Mouse (Mus musculus): ENCODE results near the gene Ccdc9. TPM values are rescaled to one million over a fixed set of nuclear protein-coding genes. Genes with fewer than 3 reads are reported as not detected.

Gene Ccdc9
- polyA plus RNA-seq, 1 experiment from 2014 or later = 11.3 TPM

GRCm38 (mm10) chr7:16254195-16254594 is 32.4 kb downstream of the Ccdc9 start:
- Histone ChIP-seq H3K9me3 (replicated peaks; ENCODE audit: control insufficient read depth, low read length) (no peaks in the 10 kb centered on the region), H3K4me2 (no peak overlapping the region), H3K27me3 (ENCODE audit: control insufficient read depth, insufficient read depth, low read length) (no peaks in the 10 kb centered on the region), H3K9ac (ENCODE audit: low read depth, low read length) (no peak overlapping the region), H3K27ac (ENCODE audit: low read depth, low read length) (no peak overlapping the region), H3K4me1 (ENCODE audit: control insufficient read depth, insufficient read depth, low read length) (no peaks in the 10 kb centered on the region), H3K36me3 (ENCODE audit: control insufficient read depth, insufficient read depth, low read length) (no peaks in the 10 kb centered on the region), H3K4me3 (ENCODE audit: low read depth, low read length) (no peak overlapping the region)
- ATAC-seq (replicated peaks; ENCODE audit: insufficient number of reproducible peaks, low FRiP score, low TSS enrichment) = no peak
- WGBS (ENCODE audit: insufficient replicate concordance) = 47% methylated on average over 4 of the region's 4 CpGs

GRCm38 (mm10) chr7:16250687-16251086 is 35.9 kb downstream of the Ccdc9 start:
- Histone ChIP-seq H3K4me2 (no peak overlapping the region), H3K9me3 (replicated peaks; ENCODE audit: control insufficient read depth, low read length) (no peaks in the 10 kb centered on the region), H3K4me1 (ENCODE audit: control insufficient read depth, insufficient read depth, low read length) (no peaks in the 10 kb centered on the region), H3K36me3 (ENCODE audit: control insufficient read depth, insufficient read depth, low read length) (no peaks in the 10 kb centered on the region), H3K4me3 (ENCODE audit: low read depth, low read length) (no peak overlapping the region), H3K27ac (ENCODE audit: low read depth, low read length) (no peak overlapping the region), H3K9ac (ENCODE audit: low read depth, low read length) (no peak overlapping the region), H3K27me3 (ENCODE audit: control insufficient read depth, insufficient read depth, low read length) (no peaks in the 10 kb centered on the region)
- WGBS (ENCODE audit: insufficient replicate concordance) = 74% methylated on average over 5 of the region's 5 CpGs
- no peak for ATAC-seq (replicated peaks; ENCODE audit: insufficient number of reproducible peaks, low FRiP score, low TSS enrichment)

GRCm38 (mm10) chr7:16245958-16246357 is 40.6 kb downstream of the Ccdc9 start:
- H3K9ac ChIP-seq (ENCODE audit: low read depth, low read length) = no peak overlapping the region
- H3K27me3 ChIP-seq (ENCODE audit: control insufficient read depth, insufficient read depth, low read length) = no peaks in the 10 kb centered on the region
- no peaks in the 10 kb centered on the region for H3K4me1 ChIP-seq (ENCODE audit: control insufficient read depth, insufficient read depth, low read length)
- no peaks in the 10 kb centered on the region for H3K36me3 ChIP-seq (ENCODE audit: control insufficient read depth, insufficient read depth, low read length)
- no peak overlapping the region for H3K27ac ChIP-seq (ENCODE audit: low read depth, low read length)
- no peak overlapping the region for H3K4me2 ChIP-seq
- no peaks in the 10 kb centered on the region for H3K9me3 ChIP-seq (replicated peaks; ENCODE audit: control insufficient read depth, low read length)
- ATAC-seq (replicated peaks; ENCODE audit: insufficient number of reproducible peaks, low FRiP score, low TSS enrichment) = no peak
- 35% methylated on average over 2 of the region's 4 CpGs for WGBS (ENCODE audit: insufficient replicate concordance)
- H3K4me3 ChIP-seq (ENCODE audit: low read depth, low read length) = no peak overlapping the region

- no peaks in the 10 kb centered on the region for H3K36me3 ChIP-seq (ENCODE audit: control insufficient read depth, insufficient read depth, low read length)
- H3K9ac ChIP-seq (ENCODE audit: low read depth, low read length) = no peak within 1 kb of the TSS
- H3K9me3 ChIP-seq (replicated peaks; ENCODE audit: control insufficient read depth, low read length) = no peaks in the 10 kb centered on the region
- H3K27me3 ChIP-seq (ENCODE audit: control insufficient read depth, insufficient read depth, low read length) = no peaks in the 10 kb centered on the region
- no peak within 1 kb of the TSS for H3K4me3 ChIP-seq (ENCODE audit: low read depth, low read length)
- 0 out of 2 replicates have a peak, but pooled peaks cover 3% of the 10 kb centered on the region for H3K4me1 ChIP-seq (ENCODE audit: control insufficient read depth, insufficient read depth, low read length)
- H3K4me2 ChIP-seq = no peak within 1 kb of the TSS
- no peak within 1 kb of the TSS for H3K27ac ChIP-seq (ENCODE audit: low read depth, low read length)
- 65% methylated on average over 5 of the region's 5 CpGs for WGBS (ENCODE audit: insufficient replicate concordance)
- no peak for ATAC-seq (replicated peaks; ENCODE audit: insufficient number of reproducible peaks, low FRiP score, low TSS enrichment)
Observed at GRCm38 (mm10) chr7:16244067-16244466, 42.5 kb downstream of the Ccdc9 start, which contains the start of gene C5ar2. C5ar2 (minus strand) TSS chr7:16244154.

- Histone ChIP-seq H3K27me3 (ENCODE audit: control insufficient read depth, insufficient read depth, low read length) (no peaks in the 10 kb centered on the region), H3K4me3 (ENCODE audit: low read depth, low read length) (no peak overlapping the region), H3K4me1 (ENCODE audit: control insufficient read depth, insufficient read depth, low read length) (0 out of 2 replicates have a peak, but pooled peaks cover 3% of the 10 kb centered on the region), H3K36me3 (ENCODE audit: control insufficient read depth, insufficient read depth, low read length) (no peaks in the 10 kb centered on the region), H3K9me3 (replicated peaks; ENCODE audit: control insufficient read depth, low read length) (no peaks in the 10 kb centered on the region), H3K9ac (ENCODE audit: low read depth, low read length) (no peak overlapping the region), H3K4me2 (no peak overlapping the region), H3K27ac (ENCODE audit: low read depth, low read length) (no peak overlapping the region)
- 77% methylated on average over 6 of the region's 6 CpGs for WGBS (ENCODE audit: insufficient replicate concordance)
- no peak for ATAC-seq (replicated peaks; ENCODE audit: insufficient number of reproducible peaks, low FRiP score, low TSS enrichment)
Observed at GRCm38 (mm10) chr7:16242198-16242597, 44.4 kb downstream of the Ccdc9 start.

- no peak for ATAC-seq (replicated peaks; ENCODE audit: insufficient number of reproducible peaks, low FRiP score, low TSS enrichment)
- no peak overlapping the region for H3K4me2 ChIP-seq
- no peak overlapping the region for H3K9ac ChIP-seq (ENCODE audit: low read depth, low read length)
- no peak overlapping the region for H3K27ac ChIP-seq (ENCODE audit: low read depth, low read length)
- H3K9me3 ChIP-seq (replicated peaks; ENCODE audit: control insufficient read depth, low read length) = no peaks in the 10 kb centered on the region
- 53% methylated on average over 11 of the region's 11 CpGs for WGBS (ENCODE audit: insufficient replicate concordance)
- H3K36me3 ChIP-seq (ENCODE audit: control insufficient read depth, insufficient read depth, low read length) = no peaks in the 10 kb centered on the region
- H3K27me3 ChIP-seq (ENCODE audit: control insufficient read depth, insufficient read depth, low read length) = no peaks in the 10 kb centered on the region
- H3K4me1 ChIP-seq (ENCODE audit: control insufficient read depth, insufficient read depth, low read length) = 0 out of 2 replicates have a peak, but pooled peaks cover 3% of the 10 kb centered on the region
- H3K4me3 ChIP-seq (ENCODE audit: low read depth, low read length) = no peak overlapping the region
Observed at GRCm38 (mm10) chr7:16241787-16242186, 44.8 kb downstream of the Ccdc9 start.

- H3K4me1 ChIP-seq (ENCODE audit: control insufficient read depth, insufficient read depth, low read length) = 0 out of 2 replicates have a peak, but pooled peaks cover 3% of the 10 kb centered on the region
- ATAC-seq (replicated peaks; ENCODE audit: insufficient number of reproducible peaks, low FRiP score, low TSS enrichment) = no peak
- H3K27me3 ChIP-seq (ENCODE audit: control insufficient read depth, insufficient read depth, low read length) = no peaks in the 10 kb centered on the region
- H3K27ac ChIP-seq (ENCODE audit: low read depth, low read length) = no peak overlapping the region
- WGBS (ENCODE audit: insufficient replicate concordance) = 71% methylated on average over 1 of the region's 1 CpGs
- no peak overlapping the region for H3K9ac ChIP-seq (ENCODE audit: low read depth, low read length)
- H3K4me3 ChIP-seq (ENCODE audit: low read depth, low read length) = no peak overlapping the region
- no peak overlapping the region for H3K4me2 ChIP-seq
- H3K9me3 ChIP-seq (replicated peaks; ENCODE audit: control insufficient read depth, low read length) = no peaks in the 10 kb centered on the region
- H3K36me3 ChIP-seq (ENCODE audit: control insufficient read depth, insufficient read depth, low read length) = no peaks in the 10 kb centered on the region
Observed at GRCm38 (mm10) chr7:16240978-16241303, 45.7 kb downstream of the Ccdc9 start.

- ATAC-seq (replicated peaks; ENCODE audit: insufficient number of reproducible peaks, low FRiP score, low TSS enrichment) = peak; percentile 38; the same call in 1 of the 2 replicates
- no peaks in the 10 kb centered on the region for H3K9me3 ChIP-seq (replicated peaks; ENCODE audit: control insufficient read depth, low read length)
- 62% methylated on average over 7 of the region's 7 CpGs for WGBS (ENCODE audit: insufficient replicate concordance)
Observed at GRCm38 (mm10) chr7:16240281-16240977, 46.2 kb downstream of the Ccdc9 start.

GRCm38 (mm10) chr7:16239554-16239997 is 47.0 kb downstream of the Ccdc9 start:
- Histone ChIP-seq H3K9ac (ENCODE audit: low read depth, low read length) (no peak overlapping the region), H3K4me2 (peak overlapping the region; percentile 41; the same call in 1 of the 2 replicates), H3K4me3 (ENCODE audit: low read depth, low read length) (no peak overlapping the region), H3K27ac (ENCODE audit: low read depth, low read length) (no peak overlapping the region), H3K4me1 (ENCODE audit: control insufficient read depth, insufficient read depth, low read length) (0 out of 2 replicates have a peak, but pooled peaks cover 3% of the 10 kb centered on the region), H3K36me3 (ENCODE audit: control insufficient read depth, insufficient read depth, low read length) (no peaks in the 10 kb centered on the region), H3K9me3 (replicated peaks; ENCODE audit: control insufficient read depth, low read length) (no peaks in the 10 kb centered on the region), H3K27me3 (ENCODE audit: control insufficient read depth, insufficient read depth, low read length) (no peaks in the 10 kb centered on the region)
- ATAC-seq (replicated peaks; ENCODE audit: insufficient number of reproducible peaks, low FRiP score, low TSS enrichment) = no peak
- WGBS (ENCODE audit: insufficient replicate concordance) = 57% methylated on average over 9 of the region's 9 CpGs

More at GRCm38 (mm10) chr7:16240281-16240977, 46.2 kb downstream of the Ccdc9 start:
- H3K36me3 ChIP-seq (ENCODE audit: control insufficient read depth, insufficient read depth, low read length) = no peaks in the 10 kb centered on the region
- peak overlapping the region; percentile 41; the same call in 1 of the 2 replicates for H3K4me2 ChIP-seq
- H3K9ac ChIP-seq (ENCODE audit: low read depth, low read length) = no peak overlapping the region
- H3K4me1 ChIP-seq (ENCODE audit: control insufficient read depth, insufficient read depth, low read length) = 0 out of 2 replicates have a peak, but pooled peaks cover 3% of the 10 kb centered on the region
- H3K4me3 ChIP-seq (ENCODE audit: low read depth, low read length) = no peak overlapping the region
- no peaks in the 10 kb centered on the region for H3K27me3 ChIP-seq (ENCODE audit: control insufficient read depth, insufficient read depth, low read length)
- H3K27ac ChIP-seq (ENCODE audit: low read depth, low read length) = no peak overlapping the region
